Mouse (Mus musculus): ENCODE data around the gene Abo. TPM values are rescaled to one million over a fixed set of nuclear protein-coding genes. Genes with fewer than 3 reads are reported as not detected.

Abo gene
- total and polyA plus RNA-seq, 3 experiments: not detected

DNA sequence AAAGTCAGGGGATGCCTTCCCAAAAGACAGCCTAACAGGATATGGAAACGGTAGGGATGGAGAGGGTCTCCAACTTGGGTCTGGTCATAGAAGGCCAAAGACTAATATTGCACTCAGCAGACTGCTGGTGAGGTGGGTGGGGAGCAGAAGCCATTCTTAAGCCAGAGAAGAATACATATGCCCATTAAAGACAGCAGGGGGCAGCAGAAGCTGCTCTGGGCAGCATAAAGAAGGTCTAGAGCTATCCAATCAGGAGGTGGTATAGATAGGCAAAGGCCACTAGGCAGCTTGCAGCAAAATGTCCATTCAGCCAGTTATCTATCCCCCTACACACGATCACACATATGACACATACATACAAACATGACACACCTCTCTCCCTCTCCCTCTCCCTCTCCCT lies 17.1 kb downstream of the Abo start (continued):
- TF ChIP-seq CHD1 (IDR thresholded peaks at IDR 0.05; ENCODE audit: low read depth, low read length) (no peak), MXI1 (IDR thresholded peaks at IDR 0.05; ENCODE audit: low read depth, low read length) (no peak)

DNA sequence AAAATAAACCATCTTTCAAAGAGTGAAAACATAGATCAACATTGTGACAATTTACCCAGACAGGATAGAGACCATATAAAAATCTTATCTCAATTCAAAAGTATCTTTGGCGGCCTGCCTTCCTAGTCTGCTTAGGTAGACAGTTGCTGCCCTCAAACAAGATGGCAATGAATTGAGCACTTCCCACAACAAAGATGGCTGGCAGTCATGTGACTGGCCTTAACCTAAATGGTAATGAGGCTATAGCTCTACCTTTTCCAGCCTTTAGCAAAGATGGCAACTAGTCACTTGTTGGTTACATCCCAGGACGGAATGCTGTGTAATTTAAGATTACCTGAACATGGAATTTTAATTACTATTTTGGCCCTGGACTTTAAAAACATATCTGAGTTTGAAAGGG lies 32.3 kb downstream of the Abo start:
- Histone ChIP-seq H3K4me3 (ENCODE audit: control insufficient read depth in 1 of 2, insufficient read depth in 1 of 2, low read depth in 2 of 2, low read length in 2 of 2) (no peak overlapping the region), H3K9me3 (replicated peaks; ENCODE audit: insufficient read depth, low read length) (no peaks in the 10 kb centered on the region), H3K79me2 (ENCODE audit: control insufficient read depth, insufficient read depth, low read length, poor library complexity) (no peaks in the 10 kb centered on the region), H3K9ac (ENCODE audit: control insufficient read depth, low read depth, low read length, poor library complexity, severe bottlenecking) (no peak overlapping the region), H3K4me1 (ENCODE audit: control insufficient read depth in 1 of 2, insufficient read depth in 2 of 2, low read length in 2 of 2) (no peaks in the 10 kb centered on the region), H3K27me3 (ENCODE audit: control insufficient read depth in 1 of 2, insufficient read depth in 2 of 2, low read length in 2 of 2) (peaks cover 1 to 6% of the 10 kb centered on the region in 2 experiments; a peak in 2 of 4 replicates), H3K27ac (ENCODE audit: control insufficient read depth, low read depth, low read length) (no peak overlapping the region), H3K36me3 (ENCODE audit: control insufficient read depth in 1 of 2, insufficient read depth in 2 of 2, low read length in 2 of 2) (no peaks in the 10 kb centered on the region)
- DNase-seq (ENCODE audit: low read depth, low spot score): no peak
- TF ChIP-seq TBP (IDR thresholded peaks at IDR 0.05; ENCODE audit: low read depth, low read length) (no peak), HCFC1 (IDR thresholded peaks at IDR 0.05; ENCODE audit: low read depth, low read length) (0 out of 2 replicates have a peak, but pooled peaks have one; percentile 50), USF1 (IDR thresholded peaks at IDR 0.05; ENCODE audit: low read depth, low read length) (peak; percentile 71)

DNA sequence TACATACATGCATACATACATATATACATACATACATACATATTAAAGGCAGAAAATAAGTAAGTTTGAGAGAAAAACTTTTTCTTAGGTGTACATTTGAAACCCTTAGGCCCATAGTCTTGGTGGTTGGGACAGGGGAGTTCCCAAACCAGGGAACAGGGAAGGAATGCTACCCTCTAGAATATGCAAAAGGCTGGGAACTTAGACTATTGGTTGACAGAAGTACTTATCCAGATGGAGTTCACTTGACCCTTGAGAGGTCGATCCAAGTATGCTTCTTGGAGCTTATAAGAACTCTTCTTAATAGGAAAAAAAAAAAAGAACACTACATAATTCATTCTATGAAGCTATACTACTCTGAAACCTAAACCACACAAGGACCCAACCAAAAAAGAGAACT lies 36.7 kb downstream of the Abo start:
- no peak for DNase-seq (ENCODE audit: low read depth, low spot score)
- H3K27me3 ChIP-seq (ENCODE audit: control insufficient read depth in 1 of 2, insufficient read depth in 2 of 2, low read length in 2 of 2): peaks cover 0 to 3% of the 10 kb centered on the region in 2 experiments; a peak in 1 of 4 replicates
- H3K27ac ChIP-seq (ENCODE audit: control insufficient read depth, low read depth, low read length): no peak overlapping the region
- no peaks in the 10 kb centered on the region for H3K9me3 ChIP-seq (replicated peaks; ENCODE audit: insufficient read depth, low read length)
- no peak overlapping the region for H3K4me3 ChIP-seq (ENCODE audit: control insufficient read depth in 1 of 2, insufficient read depth in 1 of 2, low read depth in 2 of 2, low read length in 2 of 2)
- no peaks in the 10 kb centered on the region for H3K79me2 ChIP-seq (ENCODE audit: control insufficient read depth, insufficient read depth, low read length, poor library complexity)
- TF ChIP-seq MAFK (IDR thresholded peaks at IDR 0.05; ENCODE audit: borderline replicate concordance, low read depth, low read length) (no peak), TBP (IDR thresholded peaks at IDR 0.05; ENCODE audit: low read depth, low read length) (no peak)
- no peaks in the 10 kb centered on the region for H3K36me3 ChIP-seq (ENCODE audit: control insufficient read depth in 1 of 2, insufficient read depth in 2 of 2, low read length in 2 of 2)
- H3K9ac ChIP-seq (ENCODE audit: control insufficient read depth, low read depth, low read length, poor library complexity, severe bottlenecking): no peak overlapping the region
- H3K4me1 ChIP-seq (ENCODE audit: control insufficient read depth in 1 of 2, insufficient read depth in 2 of 2, low read length in 2 of 2): no peaks in the 10 kb centered on the region

DNA sequence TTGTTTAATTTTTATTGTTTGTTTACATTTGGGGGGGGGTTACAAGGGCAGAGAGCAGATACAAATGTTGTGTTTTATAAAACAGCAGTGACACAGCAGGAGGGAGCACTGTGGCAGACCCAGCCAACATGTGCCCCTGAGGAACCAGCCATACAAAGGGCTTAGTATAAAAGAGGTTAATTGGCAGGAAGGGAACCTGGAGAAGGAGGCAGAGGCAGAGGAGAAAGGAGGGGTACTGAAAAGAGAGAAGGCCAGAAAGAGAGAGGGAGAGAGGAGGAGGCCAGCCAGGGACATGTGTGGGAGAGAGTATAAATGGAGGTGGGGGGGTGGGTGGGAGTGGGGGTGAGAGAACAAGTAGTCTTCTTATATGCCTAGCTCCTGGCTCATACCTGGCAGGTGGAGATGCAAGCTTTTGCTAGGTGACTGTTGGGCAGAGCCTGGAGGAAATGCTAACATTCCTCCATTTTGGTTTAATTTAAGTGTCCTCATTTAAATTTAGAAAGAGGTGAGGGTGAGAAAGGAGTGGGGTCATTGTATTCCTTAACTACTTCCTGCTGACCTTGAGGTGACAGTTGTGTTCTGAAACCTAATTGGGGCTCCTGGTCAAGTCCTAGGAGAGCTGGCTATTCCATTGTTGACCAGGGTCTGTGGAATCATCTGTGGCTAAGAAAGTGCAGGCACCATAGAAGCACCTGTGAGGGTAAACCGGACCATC lies 37.4 kb downstream of the Abo start:
- TF ChIP-seq TBP (IDR thresholded peaks at IDR 0.05; ENCODE audit: low read depth, low read length): no peak
- TF ChIP-seq CHD2 (IDR thresholded peaks at IDR 0.05; ENCODE audit: low read length): no peak
- no peak for TF ChIP-seq TCF12 (IDR thresholded peaks at IDR 0.05; ENCODE audit: low read depth, low read length)
- TF ChIP-seq USF1 (IDR thresholded peaks at IDR 0.05; ENCODE audit: low read depth, low read length): no peak
- TF ChIP-seq POLR2A (IDR thresholded peaks at IDR 0.05; ENCODE audit: control insufficient read depth in 1 of 2, insufficient read depth in 1 of 2, low read depth in 1 of 2, low read length in 2 of 2, poor library complexity in 1 of 2): no peak
- TF ChIP-seq MXI1 (IDR thresholded peaks at IDR 0.05; ENCODE audit: low read depth, low read length): no peak
- no peak for TF ChIP-seq MAFK (IDR thresholded peaks at IDR 0.05; ENCODE audit: borderline replicate concordance, low read depth, low read length)
- no peak for TF ChIP-seq MAZ (IDR thresholded peaks at IDR 0.05; ENCODE audit: low read depth, low read length)
- TF ChIP-seq CTCF (IDR thresholded peaks at IDR 0.05 in 2 of 3, conservative IDR thresholded peaks at IDR 0.05 in 1 of 3; ENCODE audit: control insufficient read depth in 1 of 3, insufficient read depth in 1 of 3, low read depth in 2 of 3, low read length in 3 of 3, poor library complexity in 1 of 3, severe bottlenecking in 1 of 3): no peak
- no peak for TF ChIP-seq ETS1 (IDR thresholded peaks at IDR 0.05; ENCODE audit: low read depth, low read length)
- TF ChIP-seq NELFE (IDR thresholded peaks at IDR 0.05; ENCODE audit: low read depth, low read length): no peak
- no peak for TF ChIP-seq GATA1 (IDR thresholded peaks at IDR 0.05; ENCODE audit: low read depth, low read length)
- TF ChIP-seq USF2 (IDR thresholded peaks at IDR 0.05; ENCODE audit: borderline replicate concordance in 1 of 2, insufficient read depth in 1 of 2, low read depth in 1 of 2, low read length in 2 of 2): no peak
- no peak for TF ChIP-seq TAL1 (IDR thresholded peaks at IDR 0.05; ENCODE audit: low read length)
- TF ChIP-seq ELF1 (IDR thresholded peaks at IDR 0.05; ENCODE audit: low read depth, low read length): no peak
- no peak for TF ChIP-seq RAD21 (IDR thresholded peaks at IDR 0.05; ENCODE audit: low read depth, low read length)
- no peak for TF ChIP-seq CHD1 (IDR thresholded peaks at IDR 0.05; ENCODE audit: low read depth, low read length)
- TF ChIP-seq MYC (IDR thresholded peaks at IDR 0.05; ENCODE audit: low read depth, low read length): no peak
- TF ChIP-seq EP300 (IDR thresholded peaks at IDR 0.05; ENCODE audit: low read depth in 1 of 2, low read length in 2 of 2): no peak
- Histone ChIP-seq H3K9me3 (replicated peaks; ENCODE audit: insufficient read depth, low read length) (no peaks in the 10 kb centered on the region), H3K4me3 (ENCODE audit: control insufficient read depth in 1 of 2, insufficient read depth in 1 of 2, low read depth in 2 of 2, low read length in 2 of 2) (no peak overlapping the region), H3K9ac (ENCODE audit: control insufficient read depth, low read depth, low read length, poor library complexity, severe bottlenecking) (no peak overlapping the region), H3K27me3 (ENCODE audit: control insufficient read depth in 1 of 2, insufficient read depth in 2 of 2, low read length in 2 of 2) (peaks cover 0 to 3% of the 10 kb centered on the region in 2 experiments; a peak in 1 of 4 replicates), H3K27ac (ENCODE audit: control insufficient read depth, low read depth, low read length) (no peak overlapping the region), H3K36me3 (ENCODE audit: control insufficient read depth in 1 of 2, insufficient read depth in 2 of 2, low read length in 2 of 2) (no peaks in the 10 kb centered on the region), H3K79me2 (ENCODE audit: control insufficient read depth, insufficient read depth, low read length, poor library complexity) (no peaks in the 10 kb centered on the region), H3K4me1 (ENCODE audit: control insufficient read depth in 1 of 2, insufficient read depth in 2 of 2, low read length in 2 of 2) (no peaks in the 10 kb centered on the region)
- DNase-seq (ENCODE audit: low read depth, low spot score): no peak
